12 mouse cellular contexts compared by ENCODE assay signal in the genomic region with DNA sequence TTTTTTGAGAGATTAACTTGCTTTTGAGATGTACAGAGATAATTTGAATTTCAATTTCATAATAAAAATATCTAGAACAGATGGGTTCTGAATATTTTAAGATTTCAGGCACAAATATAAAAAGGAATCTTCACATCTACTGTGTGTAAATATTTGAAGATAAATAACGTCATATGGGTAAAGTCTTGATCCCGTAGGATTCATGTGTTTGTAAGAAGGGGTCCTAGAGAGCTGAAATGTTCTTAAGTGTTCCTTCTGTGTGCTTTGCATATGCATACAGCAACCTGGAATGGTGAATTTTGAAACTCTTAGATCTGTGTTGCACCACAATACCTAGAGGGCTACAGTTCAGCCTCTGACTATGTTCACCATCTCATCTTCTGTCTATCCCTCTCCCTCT.
"Had no signal": no experiment of that assay in that cellular context is flagged by ENCODE, and none has a peak within 500 bp of the region (broad histone marks: within the 10 kb centered on the region; RNA-seq: fewer than 3 reads in every experiment).

No protein-coding gene starts in this region.

- H3K4me1 ChIP-seq: midbrain, embryonic 13.5 days; midbrain, embryonic 15.5 days; neural tube, embryonic 12.5 days had no signal

- H3K4me2 ChIP-seq: lung, embryonic 14.5 days; midbrain, embryonic 11.5 days; midbrain, embryonic 13.5 days; midbrain, embryonic 15.5 days; neural tube, embryonic 12.5 days had no signal

- H3K27me3 ChIP-seq: midbrain, embryonic 13.5 days; midbrain, embryonic 15.5 days; neural tube, embryonic 12.5 days had no signal

- H3K36me3 ChIP-seq: midbrain, embryonic 13.5 days; midbrain, embryonic 15.5 days; neural tube, embryonic 12.5 days had no signal

- H3K4me3 ChIP-seq: midbrain, embryonic 13.5 days; midbrain, embryonic 15.5 days; neural tube, embryonic 12.5 days had no signal

- H3K9ac ChIP-seq: lung, embryonic 14.5 days; midbrain, embryonic 13.5 days; midbrain, embryonic 15.5 days; neural tube, embryonic 12.5 days had no signal

- H3K27ac ChIP-seq: midbrain, embryonic 13.5 days; midbrain, embryonic 15.5 days; neural tube, embryonic 12.5 days had no signal

- H3K9me3 ChIP-seq: midbrain, embryonic 13.5 days; midbrain, embryonic 15.5 days; neural tube, embryonic 12.5 days had no signal

- DNase-seq: lung, adult 18-20 months; lung, embryonic 14.5 days; lung, postnatal 10 days; lung, postnatal 4 days; right cerebral cortex, postnatal 14 days; thymus, adult 18-20 months; thymus, postnatal 25 days; thymus, postnatal 4 days had no signal

- ATAC-seq: midbrain, embryonic 13.5 days; midbrain, embryonic 15.5 days had no signal
